Mouse (Mus musculus): Measurements from ENCODE around the gene Dab2ip.

DNA sequence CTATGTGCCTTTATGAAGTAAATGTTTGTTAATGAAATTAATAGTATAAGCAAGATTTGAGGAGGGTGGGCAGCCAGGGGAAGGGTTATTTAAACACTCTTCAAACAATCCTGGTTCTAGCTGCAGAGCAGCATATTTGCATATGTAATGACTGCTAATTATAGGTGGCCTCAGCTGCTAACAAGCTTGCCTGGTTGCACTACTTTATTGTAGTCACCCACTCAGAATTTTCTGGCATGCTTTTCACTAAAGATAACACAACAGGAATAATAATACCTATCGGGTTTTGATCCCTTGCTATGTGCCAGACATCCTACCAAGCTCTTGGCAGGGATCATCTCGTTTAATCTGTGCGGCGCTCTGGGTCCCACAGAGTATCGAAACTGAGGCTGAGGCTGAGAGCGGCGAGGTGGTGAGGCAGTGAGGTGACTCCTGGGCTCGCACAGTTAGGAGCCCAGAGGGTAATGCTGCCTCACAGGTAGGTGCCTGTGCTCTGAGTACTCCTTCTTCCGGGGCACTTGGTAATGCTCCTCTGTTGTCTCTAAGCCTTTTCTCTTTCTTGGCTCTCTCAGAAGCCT is 126.8 kb downstream of the Dab2ip start:
- no peak for TF ChIP-seq PAX5 (IDR thresholded peaks at IDR 0.05; ENCODE audit: low read length)
- TF ChIP-seq MAX (IDR thresholded peaks at IDR 0.05; ENCODE audit: low read length), result no peak
- TF ChIP-seq CTCF (conservative IDR thresholded peaks at IDR 0.05 in 1 of 2, IDR thresholded peaks at IDR 0.05 in 1 of 2; ENCODE audit: low read depth in 2 of 2, low read length in 2 of 2), result no peak
- TF ChIP-seq ZKSCAN1 (IDR thresholded peaks at IDR 0.05; ENCODE audit: borderline replicate concordance, low read depth, low read length), result no peak
- no peak for TF ChIP-seq ZNF384 (IDR thresholded peaks at IDR 0.05; ENCODE audit: low read depth, low read length)
